Mouse (Mus musculus) adrenal gland, adult 2 months (tissue): ENCODE measurements around the gene Tmsb15b1. TPM values are rescaled to one million over a fixed set of nuclear protein-coding genes. Genes with fewer than 3 reads are reported as not detected.
"Not testable (repeated sequence)": the region's sequence is repeated elsewhere in the genome, so short reads cannot be mapped to it uniquely, and the experiment has no call there.

Experiments
- DNase-seq: peaks from one replicate; pipeline ENCODE4 v3.0.0; 2021
- long read RNA-seq: library from polyadenylated mRNA; stranded (forward); transcript quantifications from one replicate; pipeline ENCODE4 v2.0.0, GENCODE M21; 2021
- polyA plus RNA-seq: library from polyadenylated mRNA; depleted of rRNA; stranded (reverse); fragments of >200 nt; gene quantifications from 2 replicates; pipeline ENCODE4 v1.2.3, GENCODE M21; 2012; rRNA removed
- total RNA-seq, 2 experiments: library from RNA; stranded (reverse); gene quantifications; 2 replicates each; pipeline ENCODE4 v1.2.3; 2021

Tmsb15b1 gene
- total RNA-seq (1 to 10 TPM in 1 of 2 experiments, under 1 TPM in 1; 0.89 to 7.3 TPM), polyA plus RNA-seq (not detected in 2 replicates)
- long read RNA-seq, partial matches to known transcripts = 1 of 6 reads
- long read RNA-seq, other reads (novel, unspliced or antisense) = 3 of 6 reads

DNA sequence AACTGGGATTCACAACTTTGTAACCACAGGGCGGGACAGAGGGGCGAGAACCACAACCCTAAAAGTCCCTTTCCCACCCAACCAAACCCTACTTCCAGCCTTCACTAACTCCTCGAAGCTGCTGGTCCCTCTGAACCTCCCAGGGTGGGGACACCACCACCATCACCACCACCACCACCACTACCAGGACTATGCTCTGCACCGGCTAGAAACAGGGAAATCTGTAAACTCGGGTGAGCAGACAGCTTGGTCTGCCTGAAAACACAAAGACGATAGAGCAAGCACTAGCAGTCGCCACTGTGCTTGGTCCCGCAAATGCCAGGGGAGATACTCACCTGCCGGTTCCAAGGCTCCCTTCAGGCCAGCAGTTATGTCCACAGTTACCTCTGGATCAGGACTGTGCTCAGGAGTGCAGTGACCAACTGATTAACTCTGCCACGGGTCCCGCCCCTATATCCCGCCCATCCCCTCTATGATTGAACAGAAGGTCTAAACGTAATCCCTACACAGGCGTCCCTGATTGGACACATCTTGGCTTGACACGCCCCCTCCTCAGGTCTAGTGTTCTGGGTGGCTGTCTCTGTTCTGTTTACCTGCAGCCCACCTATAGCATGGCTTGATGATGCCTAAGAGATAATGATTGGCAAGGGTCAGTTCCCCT, at the start of gene Tmsb15b1, which contains the start of gene Tmsb15l:
TSS of gene Tmsb15b1 (minus strand) at position 451 of the 661 bp plus-strand sequence.
TSS of gene Tmsb15l (minus strand) at position 446 of the 661 bp plus-strand sequence.
- DNase-seq = peak; percentile 42

DNA sequence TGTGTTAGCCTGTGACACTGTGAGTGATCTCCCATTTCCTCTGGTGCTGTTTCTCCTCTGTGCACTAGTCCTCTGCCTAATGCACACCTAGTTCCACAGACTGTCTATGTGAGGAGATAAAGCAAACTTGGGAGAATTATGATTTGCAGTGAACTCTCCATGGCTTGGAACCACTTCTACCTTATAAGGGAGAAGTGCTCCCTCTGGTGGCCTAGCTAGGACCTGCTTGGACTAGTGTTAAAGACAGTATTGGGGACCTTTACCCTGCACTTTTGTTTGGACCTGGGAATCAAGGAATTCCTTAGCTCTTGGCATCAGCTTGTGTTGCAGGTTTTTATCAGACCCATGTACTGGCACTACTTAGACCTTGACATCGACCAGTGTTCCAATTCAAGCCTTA, 42.6 kb upstream of the Tmsb15b1 start:
- peak; percentile 46 for DNase-seq

DNA sequence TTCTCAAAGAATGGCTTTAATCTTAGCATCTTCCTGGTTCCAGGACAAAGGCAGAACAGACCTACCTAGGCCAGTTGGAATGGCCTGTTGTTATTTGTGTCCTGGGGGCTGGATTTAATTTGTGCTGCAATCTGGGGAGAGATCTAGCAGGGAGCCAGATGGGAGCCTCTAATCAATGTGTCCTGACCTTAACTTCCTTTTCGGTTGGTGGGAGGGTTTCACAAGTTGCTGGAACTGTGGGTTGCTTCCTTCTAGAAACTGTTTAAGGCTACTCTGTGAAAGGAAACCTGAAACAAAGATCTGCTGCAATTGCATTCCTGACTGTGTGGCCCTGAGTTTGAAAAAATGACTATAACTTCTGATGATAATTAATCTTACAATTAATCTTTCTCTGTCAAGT, 41.0 kb upstream of the Tmsb15b1 start:
- DNase-seq = no peak

DNA sequence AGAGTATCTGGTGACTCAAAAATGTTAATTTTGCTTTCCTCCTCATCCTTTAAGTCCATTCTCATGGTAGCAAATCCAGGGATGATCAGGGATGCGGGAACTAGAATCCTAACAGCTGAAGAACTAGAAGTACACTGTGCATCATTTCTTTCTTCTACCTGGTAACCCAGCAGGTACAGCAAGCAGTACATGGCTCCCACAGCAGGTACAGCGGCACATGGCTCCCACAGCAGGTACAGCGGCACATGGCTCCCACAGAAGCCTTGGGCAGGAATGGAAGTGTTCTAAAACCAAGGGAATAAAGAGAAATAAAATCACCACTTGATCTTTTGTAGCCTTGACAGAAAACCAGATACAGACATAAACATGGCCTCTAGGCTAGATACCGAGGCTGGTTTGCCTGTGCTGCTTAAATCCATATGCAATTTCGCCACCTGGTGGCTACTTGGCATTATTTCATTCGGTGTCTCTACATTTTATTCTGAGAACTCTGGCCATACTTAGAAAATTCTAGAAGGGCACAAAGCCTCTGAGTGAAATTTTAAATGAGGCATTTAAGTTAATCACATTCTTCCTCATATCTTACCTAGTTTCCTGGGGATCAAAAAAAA, 38.5 kb upstream of the Tmsb15b1 start:
- DNase-seq = peak; percentile 20

DNA sequence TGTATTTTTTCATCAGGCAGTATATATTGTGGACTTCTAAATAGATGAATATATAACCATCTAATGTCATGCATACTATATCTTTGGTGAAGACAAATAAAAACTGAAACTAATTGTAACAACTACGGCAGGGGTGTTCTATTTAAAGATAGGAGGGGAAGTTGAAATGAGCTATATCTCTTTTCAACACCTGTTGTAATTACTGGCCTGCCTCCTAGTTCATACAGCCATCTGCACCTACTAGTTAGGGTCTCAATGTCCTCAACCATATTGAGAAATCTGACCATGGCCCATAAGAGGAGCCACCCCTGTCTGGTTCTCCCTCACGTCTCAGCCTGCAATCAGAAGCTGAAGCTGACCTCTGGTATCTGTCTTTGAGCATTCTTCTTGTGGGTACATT, 19.6 kb upstream of the Tmsb15b1 start:
- no peak for DNase-seq

DNA sequence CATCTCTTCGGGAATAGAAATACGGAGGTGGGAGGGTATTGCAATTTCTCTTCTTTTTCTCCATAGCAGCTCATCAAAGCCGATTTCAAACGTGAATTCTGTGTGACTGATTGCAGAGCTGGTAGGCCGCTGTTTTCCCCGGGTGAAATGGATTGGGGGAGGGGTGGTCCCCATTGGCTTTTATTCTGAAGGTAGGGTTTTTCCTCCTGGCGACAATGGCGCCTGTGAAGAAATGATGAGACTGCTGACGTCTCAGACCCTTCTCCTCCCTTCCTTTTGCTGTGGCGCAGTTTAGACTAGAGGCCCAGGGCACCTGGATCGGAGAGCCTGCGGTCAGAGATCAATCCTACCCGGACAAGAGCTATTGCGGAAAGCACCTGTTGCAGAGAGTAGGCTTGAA, 17.0 kb upstream of the Tmsb15b1 start:
- DNase-seq = no peak

DNA sequence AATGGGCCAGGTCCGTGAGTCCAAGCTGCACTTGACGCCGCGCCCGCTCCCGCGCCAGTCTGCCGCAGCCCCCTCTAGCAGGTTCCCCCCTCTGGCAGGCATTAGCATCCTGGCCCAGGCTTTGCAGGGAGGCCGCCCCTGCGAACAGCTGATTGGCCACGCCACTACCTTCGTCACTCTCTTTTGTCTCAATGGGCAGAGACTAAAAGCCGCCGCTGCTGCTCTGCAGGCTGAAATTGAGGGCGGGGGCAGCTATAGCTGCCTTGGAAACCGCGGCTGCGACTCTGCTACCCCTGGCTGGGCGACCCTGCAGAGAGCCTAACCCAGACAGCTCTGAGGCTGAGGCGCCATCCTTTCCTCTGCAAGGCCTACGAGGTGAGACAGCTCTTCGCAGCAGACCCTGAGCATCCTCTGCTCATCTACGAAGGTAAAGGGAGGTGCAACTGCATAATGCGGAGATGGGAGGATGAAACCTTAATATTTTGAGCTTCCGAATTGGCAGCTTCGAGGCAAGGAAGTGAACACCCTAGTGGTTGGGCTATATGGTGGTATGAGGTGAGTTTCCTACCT, 16.4 kb upstream of the Tmsb15b1 start, which contains the start of gene Zcchc18:
TSS of gene Zcchc18 (plus strand) at position 178 of the 570 bp plus-strand sequence.
- DNase-seq = peak; percentile 56

DNA sequence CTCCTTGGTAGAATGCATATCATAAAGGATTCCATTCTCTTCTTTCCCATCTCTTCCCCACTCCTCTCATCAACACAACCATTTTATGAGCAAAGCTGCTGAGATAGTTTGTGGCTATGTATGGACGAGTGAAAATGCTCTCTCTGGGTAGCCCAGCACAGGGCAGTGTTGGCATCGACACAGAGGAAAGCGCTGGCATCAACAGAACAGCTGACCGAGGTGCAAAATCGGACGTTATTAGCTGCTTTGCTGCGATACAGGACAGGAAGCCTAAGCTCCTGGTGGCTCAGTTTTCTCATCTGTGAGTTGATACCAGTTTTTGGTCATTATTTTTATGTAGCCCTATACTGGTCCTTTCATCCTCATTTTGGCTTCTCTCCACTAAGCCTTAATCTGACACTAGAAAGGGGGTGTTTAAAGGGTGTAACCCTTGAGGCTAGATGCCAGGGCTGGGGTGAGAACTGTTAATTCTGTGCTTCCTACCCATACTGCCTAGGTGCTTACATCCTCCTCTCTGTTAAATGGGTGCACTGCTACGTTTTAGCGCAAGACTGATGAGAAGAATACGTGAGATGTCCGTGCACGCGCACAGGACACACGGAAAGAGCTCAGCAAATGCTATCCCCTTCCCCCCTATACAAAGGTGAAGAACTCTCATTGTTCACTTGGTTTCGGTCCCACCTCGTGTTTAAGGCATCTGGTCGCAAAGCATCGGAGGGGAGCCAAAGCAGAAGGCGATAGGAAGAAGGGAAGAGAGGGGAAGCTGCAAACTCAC, 15.7 kb upstream of the Tmsb15b1 start:
- no peak for DNase-seq

DNA sequence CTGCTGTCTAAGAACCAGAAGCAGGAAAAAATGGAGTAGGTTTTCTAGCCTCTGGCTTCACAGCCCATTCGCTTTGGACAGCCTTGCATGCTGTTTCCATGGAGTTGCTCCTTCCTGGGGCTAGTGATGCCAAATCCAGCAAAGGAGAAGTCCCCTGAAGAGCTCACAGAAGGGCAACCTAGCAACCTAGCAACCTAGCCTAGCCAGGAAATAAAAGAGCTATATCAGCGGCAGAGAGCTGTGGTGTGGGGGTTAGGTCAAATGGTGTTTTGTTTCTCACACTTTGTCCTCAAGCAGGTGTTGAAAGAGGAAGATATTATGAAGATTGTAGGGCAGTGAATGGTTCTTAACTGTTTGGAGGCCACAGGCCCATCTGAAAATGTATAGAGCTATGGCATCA, 14.6 kb upstream of the Tmsb15b1 start:
- no peak for DNase-seq

DNA sequence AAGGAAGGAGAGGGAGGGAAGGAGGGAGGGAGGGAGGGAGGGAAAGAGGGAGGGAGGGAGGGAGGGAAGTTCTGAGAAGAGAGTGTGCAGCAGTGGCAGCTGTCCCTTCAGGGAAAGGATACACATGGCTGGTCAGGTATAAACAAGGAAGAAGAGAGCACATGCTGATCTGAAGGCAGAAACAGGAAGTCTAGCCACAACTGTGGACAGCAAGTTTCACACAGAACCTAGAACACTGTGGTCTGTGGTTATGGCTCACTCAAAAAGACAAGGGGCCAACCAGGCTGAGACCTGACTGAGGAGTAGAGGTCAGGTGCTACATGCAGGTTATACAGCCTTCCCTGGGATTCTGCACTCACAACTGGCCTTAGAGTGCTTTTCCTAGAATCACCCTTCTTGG, 9.4 kb upstream of the Tmsb15b1 start:
- no peak for DNase-seq

DNA sequence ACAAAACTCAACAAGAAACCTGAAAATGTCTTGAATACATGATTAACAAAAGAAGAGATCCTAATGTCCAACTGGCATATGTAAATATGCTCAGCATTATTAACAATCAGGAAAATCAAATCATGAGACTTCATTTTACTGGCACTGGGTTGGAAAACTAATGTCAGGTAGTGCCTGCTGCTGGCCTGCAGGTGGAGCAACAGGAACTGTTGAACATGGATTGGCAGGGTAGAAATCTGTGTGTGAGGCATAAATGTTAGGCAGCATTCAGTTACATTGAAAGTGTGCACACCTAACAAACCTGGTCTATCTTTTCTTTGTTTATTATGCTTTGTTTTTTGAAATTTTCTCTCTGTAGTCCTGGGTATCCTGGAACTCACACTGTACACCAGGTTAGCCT, 1.9 kb upstream of the Tmsb15b1 start:
- DNase-seq = no peak

DNA sequence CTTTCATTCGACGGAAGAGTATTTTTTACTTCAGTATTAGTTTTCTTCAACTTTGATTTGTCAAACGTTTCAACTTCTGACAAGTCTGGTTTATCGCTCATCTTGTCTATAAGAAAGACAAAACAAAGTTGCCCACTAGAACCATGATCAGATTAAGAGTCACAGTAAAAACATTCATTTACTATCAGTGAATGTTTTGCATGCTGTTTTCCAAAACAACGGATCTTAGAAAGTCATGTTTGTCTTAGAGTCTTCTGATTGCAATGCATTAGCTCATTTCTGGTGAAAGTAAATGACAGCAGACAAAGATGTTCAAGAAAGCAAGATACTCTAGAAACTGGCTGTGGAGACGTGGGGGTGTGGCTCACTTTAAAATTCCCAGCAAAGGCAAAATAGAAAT, 1.3 kb downstream of the Tmsb15b1 start, which contains the start of gene Tmsb15b2:
TSS of gene Tmsb15b2 (minus strand) at position 101 of the 400 bp plus-strand sequence.
- DNase-seq = not testable (repeated sequence)

DNA sequence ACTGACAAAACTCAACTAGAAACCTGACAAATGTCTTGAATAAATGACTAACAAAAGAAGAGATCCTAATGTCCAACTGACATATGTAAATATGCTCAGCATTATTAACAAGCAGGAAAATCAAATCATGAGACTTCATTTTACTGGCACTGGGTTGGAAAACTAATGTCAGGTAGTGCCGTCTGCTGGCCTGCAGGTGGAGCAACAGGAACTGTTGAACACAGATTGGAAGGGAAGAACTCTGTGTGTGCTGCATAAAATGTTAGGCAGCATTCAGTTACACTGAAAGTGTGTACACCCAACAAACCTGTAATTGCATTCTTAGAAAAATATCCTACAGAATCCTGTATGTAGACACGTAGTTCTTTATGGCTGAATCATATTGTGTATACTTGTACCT, 17.0 kb downstream of the Tmsb15b1 start:
- no peak for DNase-seq

DNA sequence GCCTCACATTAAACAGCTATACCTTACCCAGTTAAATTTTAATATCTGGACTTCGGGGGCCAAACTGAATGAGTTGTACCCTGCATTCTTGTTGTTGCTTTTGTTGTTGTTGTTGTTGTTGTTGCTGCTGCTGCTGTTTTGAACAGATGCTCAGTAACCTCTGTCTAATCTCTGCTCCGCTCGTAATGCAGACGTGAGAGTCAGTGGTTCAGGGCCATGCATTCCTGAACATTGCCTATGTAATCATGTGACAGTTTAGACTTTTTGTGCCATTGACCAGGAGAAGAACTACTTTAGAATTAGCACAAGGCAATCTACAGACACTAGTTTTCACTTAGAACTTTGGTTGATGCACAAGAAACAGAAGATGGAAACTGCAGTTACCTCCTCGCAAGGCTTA, 18.4 kb downstream of the Tmsb15b1 start:
- not testable (repeated sequence) for DNase-seq

DNA sequence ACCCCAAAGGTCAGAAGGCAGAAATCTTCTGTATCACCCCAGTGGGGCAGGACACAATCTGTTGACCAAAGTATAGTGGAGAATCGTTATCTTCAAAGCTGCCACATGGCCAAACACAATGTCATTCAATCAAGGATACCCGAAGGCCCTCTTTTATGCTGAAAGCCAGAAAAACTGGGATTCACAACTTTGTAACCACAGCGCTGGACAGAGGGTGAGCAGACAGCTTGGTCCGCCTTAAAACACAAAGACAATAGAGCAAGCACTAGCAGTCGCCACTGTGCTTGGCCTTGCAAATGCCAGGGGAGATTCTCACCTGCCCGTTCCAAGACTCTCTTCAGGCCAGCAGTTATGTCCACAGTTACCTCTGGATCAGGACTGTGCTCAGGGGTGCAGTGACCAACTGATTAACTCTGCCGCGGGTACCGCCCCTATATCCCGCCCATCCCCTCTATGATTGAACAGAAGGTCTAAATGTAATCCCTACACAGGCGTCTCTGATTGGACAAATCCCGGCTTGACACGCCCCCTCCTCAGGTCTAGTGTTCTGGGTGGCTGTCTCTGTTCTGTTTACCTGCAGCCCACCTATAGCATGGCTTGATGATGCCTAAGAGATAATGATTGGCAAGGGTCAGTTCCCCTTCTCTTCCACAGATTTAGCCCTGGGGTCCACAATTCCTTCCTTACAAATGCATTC, 18.9 kb downstream of the Tmsb15b1 start:
- DNase-seq = peak; percentile 63

DNA sequence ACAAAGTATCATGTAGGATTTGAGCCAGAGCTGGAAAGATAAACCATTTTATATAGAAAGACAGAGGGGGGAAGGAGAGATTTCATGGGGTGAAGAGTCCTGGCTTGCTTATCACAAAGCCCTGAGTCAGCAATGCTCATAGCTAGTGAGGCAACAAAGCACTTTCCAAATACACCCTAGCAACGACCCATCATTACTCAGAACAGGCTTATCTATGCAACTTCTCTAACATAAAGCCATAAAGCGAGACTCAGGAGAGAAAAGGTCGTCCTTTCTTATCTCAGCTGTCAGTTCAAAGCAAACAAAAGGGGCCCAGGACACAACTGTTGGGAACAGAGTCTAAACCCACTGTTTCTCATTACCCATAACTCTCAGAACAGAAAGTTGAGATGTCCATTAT, 38.7 kb downstream of the Tmsb15b1 start:
- no peak for DNase-seq

DNA sequence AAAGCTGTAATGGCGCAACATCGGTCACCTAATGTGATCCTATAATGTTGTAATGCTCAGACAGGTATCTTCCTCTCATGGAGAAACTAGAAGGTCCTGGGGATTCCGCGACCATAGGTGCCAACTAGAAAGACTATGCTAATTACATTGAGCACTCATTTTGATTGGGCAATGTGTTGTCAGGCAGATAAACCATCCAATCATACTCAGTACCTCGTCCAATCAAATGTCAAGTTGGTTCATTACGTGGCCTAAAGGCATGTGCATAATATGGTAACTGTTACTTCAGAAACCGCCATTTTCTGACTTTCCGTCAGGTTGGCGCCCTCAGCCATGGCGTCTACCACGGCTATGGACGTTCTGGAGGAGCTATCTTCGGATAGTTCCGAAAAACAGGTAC, 49.6 kb downstream of the Tmsb15b1 start, which contains the start of gene H2bfm:
TSS of gene H2bfm (plus strand) at position 295 of the 400 bp plus-strand sequence.
- DNase-seq = no peak

DNA sequence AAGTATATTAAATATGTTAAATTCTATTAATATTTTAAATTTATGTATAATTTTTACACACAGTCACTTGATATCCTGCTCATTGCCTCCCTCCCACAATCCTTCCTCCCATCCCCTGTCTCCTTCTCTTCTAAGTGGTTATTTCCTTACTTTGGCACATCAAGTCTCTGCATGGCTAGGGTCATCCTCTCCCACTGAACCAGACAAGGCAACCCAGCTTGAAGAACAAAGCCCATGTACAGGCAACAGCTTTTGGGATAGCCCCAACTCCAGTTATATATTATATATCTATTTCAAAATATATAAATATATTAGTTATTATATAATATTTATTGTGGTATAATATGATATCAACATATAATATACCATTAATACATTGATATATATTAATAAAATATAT, 50.8 kb downstream of the Tmsb15b1 start:
- no peak for DNase-seq
